Mouse (Mus musculus) spleen, adult 2 months (tissue): ENCODE measurements around the gene Hoxa3. TPM values are rescaled to one million over a fixed set of nuclear protein-coding genes. Genes with fewer than 3 reads are reported as not detected.

Source experiments
- DNase-seq, 2 experiments: peaks; one replicate each; pipeline versions ENCODE4 v3.0.0 to v3.0.0-alpha.2; 2012 to 2021; ENCODE audit warnings: low spot score in 2 of 2, low read depth in 1 of 2
- H3K27ac ChIP-seq: fragments of 200-500 bp; 2 replicates; pipeline ENCODE4 v1.5.1; 2012; ENCODE audit warnings: low read length, inconsistent platforms; ENCODE audit not compliant: insufficient read depth
- H3K27me3 ChIP-seq: fragments of 200-500 bp; 2 replicates; pipeline ENCODE4 v1.6.1; 2012; ENCODE audit warnings: mild to moderate bottlenecking, moderate library complexity, low read length, inconsistent platforms; ENCODE audit not compliant: control insufficient read depth, insufficient read depth
- H3K36me3 ChIP-seq: fragments of 200-500 bp; 2 replicates; pipeline ENCODE4 v1.6.1; 2012; ENCODE audit warnings: mild to moderate bottlenecking, low read length, inconsistent platforms; ENCODE audit not compliant: control insufficient read depth, insufficient read depth
- H3K4me1 ChIP-seq: fragments of 200-500 bp; 2 replicates; pipeline ENCODE4 v1.6.1; 2011; ENCODE audit warnings: inconsistent platforms; ENCODE audit not compliant: control insufficient read depth, insufficient read depth, insufficient read length
- H3K4me3 ChIP-seq: fragments of 200-500 bp; 2 replicates; pipeline ENCODE4 v1.5.1; 2011; ENCODE audit warnings: mild to moderate bottlenecking, inconsistent platforms; ENCODE audit not compliant: insufficient read depth, insufficient read length; ENCODE audit errors: extremely low read depth
- CTCF ChIP-seq: fragments of 200-500 bp; IDR thresholded peaks from 2 replicates; pipeline ENCODE4 v1.5.1; 2011; ENCODE audit warnings: mild to moderate bottlenecking, inconsistent platforms; ENCODE audit not compliant: insufficient read depth, insufficient read length, insufficient replicate concordance; ENCODE audit errors: extremely low read depth
- POLR2A ChIP-seq: fragments of 200-500 bp; IDR thresholded peaks from 2 replicates; pipeline ENCODE4 v1.6.1; 2011; ENCODE audit warnings: low read depth, low read length, inconsistent platforms
- WGBS: fragments of 180-500 bp; shearing (Covaris S2); methylation state at CpG from one replicate; pipeline ENCODE4 v1.1.7; 2018; 5-methylcytosine and 5-hydroxymethylcytosine counted together
- polyA plus RNA-seq: library from polyadenylated mRNA; depleted of rRNA; stranded (reverse); fragments of >200 nt; gene quantifications from 2 replicates; pipeline ENCODE4 v1.2.3, GENCODE M21; 2012

Gene Hoxa3
- polyA plus RNA-seq, 1 experiment: 1.4 TPM

- 16% methylated on average over 23 of the region's 23 CpGs for WGBS
- no peak for DNase-seq
- peaks cover 12% of the 10 kb centered on the region for H3K4me1 ChIP-seq
- H3K27me3 ChIP-seq: peaks cover 53% of the 10 kb centered on the region
- no peak for TF ChIP-seq CTCF
- no peak for TF ChIP-seq POLR2A
- H3K36me3 ChIP-seq: no peaks in the 10 kb centered on the region
- H3K27ac ChIP-seq: no peak overlapping the region
- H3K4me3 ChIP-seq: peak overlapping the region; percentile 46; the same call in 1 of the 2 replicates
Observed at GRCm38 (mm10) chr6:52217895-52218642, 4.9 kb upstream of the Hoxa3 start.

GRCm38 (mm10) chr6:52217459-52217768, 4.3 kb upstream of the Hoxa3 start:
- H3K27me3 ChIP-seq: peaks cover 55% of the 10 kb centered on the region

GRCm38 (mm10) chr6:52216691-52217458, 3.7 kb upstream of the Hoxa3 start:
- no peak for DNase-seq
- Histone ChIP-seq H3K4me3 (peak overlapping the region; percentile 46), H3K27me3 (peaks cover 52% of the 10 kb centered on the region), H3K27ac (no peak overlapping the region), H3K4me1 (peaks cover 15% of the 10 kb centered on the region), H3K36me3 (no peaks in the 10 kb centered on the region)
- TF ChIP-seq CTCF: no peak
- no peak for TF ChIP-seq POLR2A
- 1% methylated on average over 60 of the region's 60 CpGs for WGBS

More at GRCm38 (mm10) chr6:52217459-52217768, 4.3 kb upstream of the Hoxa3 start:
- DNase-seq: no peak
- Histone ChIP-seq H3K27ac (no peak overlapping the region), H3K36me3 (no peaks in the 10 kb centered on the region), H3K4me3 (peak overlapping the region; percentile 46), H3K4me1 (peaks cover 15% of the 10 kb centered on the region)
- 1% methylated on average over 25 of the region's 25 CpGs for WGBS
- TF ChIP-seq POLR2A (no peak), CTCF (no peak)

GRCm38 (mm10) chr6:52215771-52216535, 2.8 kb upstream of the Hoxa3 start:
- WGBS: 16% methylated on average over 30 of the region's 30 CpGs
- no peak for DNase-seq

GRCm38 (mm10) chr6:52215070-52215469, 1.9 kb upstream of the Hoxa3 start:
- WGBS: 88% methylated on average over 3 of the region's 3 CpGs
- no peak overlapping the region for H3K4me3 ChIP-seq
- no peaks in the 10 kb centered on the region for H3K36me3 ChIP-seq
- H3K27me3 ChIP-seq: peaks cover 45% of the 10 kb centered on the region
- peaks cover 15% of the 10 kb centered on the region for H3K4me1 ChIP-seq
- no peak overlapping the region for H3K27ac ChIP-seq
- TF ChIP-seq CTCF (no peak), POLR2A (no peak)
- DNase-seq: no peak

More at GRCm38 (mm10) chr6:52215771-52216535, 2.8 kb upstream of the Hoxa3 start:
- H3K27ac ChIP-seq: no peak overlapping the region
- TF ChIP-seq POLR2A (no peak), CTCF (no peak)
- no peak overlapping the region for H3K4me3 ChIP-seq
- no peaks in the 10 kb centered on the region for H3K36me3 ChIP-seq
- H3K4me1 ChIP-seq: peaks cover 15% of the 10 kb centered on the region
- H3K27me3 ChIP-seq: peaks cover 49% of the 10 kb centered on the region

GRCm38 (mm10) chr6:52214271-52214670, 1.1 kb upstream of the Hoxa3 start:
- no peaks in the 10 kb centered on the region for H3K36me3 ChIP-seq
- DNase-seq: no peak

More at GRCm38 (mm10) chr6:52214271-52214670, 1.1 kb upstream of the Hoxa3 start:
- Histone ChIP-seq H3K27ac (no peak overlapping the region), H3K27me3 (peaks cover 46% of the 10 kb centered on the region), H3K4me1 (peaks cover 15% of the 10 kb centered on the region), H3K4me3 (no peak overlapping the region)
- WGBS: 58% methylated on average over 5 of the region's 5 CpGs
- TF ChIP-seq CTCF (no peak), POLR2A (no peak)
